Mouse (Mus musculus) cerebellum, postnatal 14 days (tissue): ENCODE data around the gene Prrt1.

ENCODE experiments used
- DNase-seq, 2 experiments: peaks; one replicate each; pipeline ENCODE4 v3.0.0; 2021; ENCODE audit warnings: mixed read lengths in 2 of 2

Prrt1 gene

DNA sequence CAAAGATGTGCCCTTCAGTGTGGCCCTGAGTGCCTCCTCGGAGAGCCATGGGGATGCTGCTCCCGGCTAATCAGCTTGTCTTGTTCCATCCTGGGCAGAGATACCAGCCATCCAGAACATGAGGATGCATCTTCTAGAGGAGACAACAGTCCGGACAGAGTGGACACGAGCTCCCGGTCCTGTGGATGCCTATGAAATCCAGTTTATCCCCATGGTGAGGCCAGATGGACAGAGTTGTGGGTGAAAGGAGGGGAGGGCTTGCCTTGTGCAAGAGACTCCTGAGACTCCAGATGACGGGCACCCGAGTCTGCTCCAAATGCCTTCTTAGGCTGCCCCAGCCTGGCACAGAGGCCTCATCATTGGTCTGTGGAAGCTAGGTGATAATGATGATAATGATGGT, 43.8 kb downstream of the Prrt1 start:
- no peak for DNase-seq

DNA sequence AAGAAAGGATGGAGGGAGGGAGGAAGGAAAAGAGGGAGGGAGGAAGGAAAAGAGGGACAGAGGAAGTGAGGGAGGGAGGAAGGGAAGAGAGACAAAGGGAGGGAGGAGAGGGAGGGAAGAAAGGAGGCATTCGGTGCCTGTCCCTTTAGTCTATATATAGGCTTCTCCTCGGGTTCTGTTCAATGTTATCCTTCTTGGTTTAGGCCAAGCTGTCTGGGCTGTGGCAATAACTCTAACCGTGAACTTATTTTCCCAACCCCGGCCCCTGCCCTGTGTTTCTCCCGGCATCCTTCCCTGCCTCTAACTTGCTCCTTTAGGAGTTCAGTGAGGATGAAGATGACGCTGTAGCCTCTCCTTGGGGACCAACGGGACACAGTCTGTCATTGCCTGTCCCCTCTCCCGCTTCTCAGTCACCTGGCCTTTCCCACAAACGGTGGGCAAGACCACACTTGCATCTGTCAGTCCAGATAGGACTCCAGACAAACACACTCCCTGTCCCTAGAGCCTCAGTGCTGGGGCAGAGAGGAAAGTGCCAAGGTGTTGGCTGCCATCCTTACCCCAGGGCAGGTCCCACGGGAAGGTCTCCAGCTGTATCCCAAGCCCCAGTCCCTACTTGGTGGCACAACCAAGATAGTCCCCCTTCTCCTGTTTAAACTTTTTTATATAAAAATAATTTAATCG, 45.3 kb downstream of the Prrt1 start:
- DNase-seq: no peak

DNA sequence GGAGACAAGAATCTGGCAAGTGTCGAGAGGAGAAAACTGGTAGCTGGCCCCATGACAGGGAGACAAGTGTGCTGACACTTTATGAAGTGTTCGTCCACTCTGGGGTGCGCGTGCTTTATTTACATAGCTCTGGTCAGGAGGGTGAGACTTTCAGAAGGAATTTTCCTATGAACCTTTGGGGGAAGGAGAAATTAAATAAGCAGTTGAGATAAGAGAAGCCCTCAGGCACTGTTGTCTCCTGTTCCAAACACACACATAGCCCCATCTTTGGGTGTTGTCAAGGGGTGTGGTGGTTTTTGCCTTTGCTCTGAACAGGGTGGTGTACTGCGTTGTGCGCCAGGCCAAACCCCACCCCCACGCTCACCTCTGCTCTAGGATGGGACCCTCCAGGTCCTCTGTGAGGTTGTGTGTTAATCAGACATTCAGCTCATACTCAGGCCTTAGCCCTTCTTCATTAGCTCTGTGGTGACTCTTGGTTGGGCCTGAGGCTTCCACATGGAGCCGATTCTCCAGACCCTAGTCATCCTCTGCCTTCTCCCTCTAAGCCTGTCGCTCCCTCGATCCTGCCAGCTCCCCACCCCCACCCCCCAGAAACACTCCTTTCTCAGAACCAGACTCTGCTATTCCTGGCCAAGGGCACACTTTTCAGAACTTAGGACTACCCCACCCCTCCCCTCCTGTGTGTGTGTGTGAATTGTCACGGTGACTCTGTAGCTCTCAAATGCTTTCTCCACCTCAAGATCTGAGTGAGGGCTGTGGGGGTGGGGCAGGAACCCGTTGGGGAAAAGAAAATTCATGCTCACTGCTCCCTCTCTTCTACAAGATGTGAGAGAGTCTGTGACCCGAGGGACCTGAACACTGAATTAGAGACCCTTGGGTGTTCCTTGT, 46.1 kb downstream of the Prrt1 start:
- DNase-seq: no peak

DNA sequence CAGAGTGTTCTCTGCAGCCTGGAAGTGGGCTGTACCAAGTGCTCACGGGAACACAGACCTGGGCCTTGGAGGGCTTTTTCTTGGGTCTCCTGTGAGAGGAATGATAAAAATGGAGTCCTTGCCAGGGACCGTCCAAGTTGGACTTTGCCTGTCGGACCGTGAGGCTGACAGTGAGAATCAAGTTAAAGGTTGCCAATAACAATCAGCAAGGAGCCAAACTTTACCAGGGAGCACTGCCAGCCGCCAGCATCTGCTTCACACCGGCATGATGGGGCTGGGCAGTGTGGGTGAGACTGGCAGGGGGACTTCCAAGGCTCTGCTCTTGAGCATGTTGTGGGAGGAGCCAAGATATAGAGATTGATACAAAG, 46.7 kb downstream of the Prrt1 start:
- DNase-seq: no peak

DNA sequence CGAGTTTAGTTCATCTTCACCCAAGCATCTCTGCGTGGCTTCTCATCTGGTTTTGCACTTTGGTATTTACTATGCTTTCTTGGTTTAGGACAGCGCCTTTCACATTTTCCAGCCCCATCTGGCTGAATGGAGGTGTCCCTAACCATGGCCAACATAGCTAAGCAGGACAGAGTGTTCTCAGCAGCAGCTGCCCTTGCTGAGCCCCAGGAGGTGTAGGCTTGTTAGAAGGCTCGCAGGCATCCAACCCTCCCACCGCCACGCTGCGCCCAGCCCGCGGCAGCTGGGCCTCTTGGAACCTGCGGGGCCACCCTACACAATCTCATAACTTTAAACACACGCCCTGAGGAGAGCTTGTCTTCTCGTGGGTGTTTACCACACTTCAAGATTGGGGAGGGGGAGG, 47.3 kb downstream of the Prrt1 start:
- DNase-seq: no peak

DNA sequence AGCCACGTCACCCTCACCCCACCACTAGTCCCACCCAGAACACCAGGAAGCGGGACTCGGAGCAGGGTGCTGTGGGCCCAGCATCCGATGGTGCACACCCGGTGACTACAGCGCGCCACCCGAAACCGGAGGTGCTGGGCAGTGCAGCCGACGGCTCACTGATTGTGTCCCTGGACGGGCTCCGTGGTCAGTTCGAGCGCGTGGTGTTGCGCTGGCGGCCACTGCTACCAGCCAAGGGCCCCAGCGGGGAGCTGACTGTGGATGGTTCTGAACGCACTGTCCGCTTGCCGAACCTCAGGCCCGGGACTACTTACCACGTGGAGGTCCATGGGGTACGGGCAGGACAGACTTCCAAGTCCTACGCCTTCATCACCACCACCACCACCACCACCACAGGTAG, 50.9 kb downstream of the Prrt1 start:
- DNase-seq: no peak

DNA sequence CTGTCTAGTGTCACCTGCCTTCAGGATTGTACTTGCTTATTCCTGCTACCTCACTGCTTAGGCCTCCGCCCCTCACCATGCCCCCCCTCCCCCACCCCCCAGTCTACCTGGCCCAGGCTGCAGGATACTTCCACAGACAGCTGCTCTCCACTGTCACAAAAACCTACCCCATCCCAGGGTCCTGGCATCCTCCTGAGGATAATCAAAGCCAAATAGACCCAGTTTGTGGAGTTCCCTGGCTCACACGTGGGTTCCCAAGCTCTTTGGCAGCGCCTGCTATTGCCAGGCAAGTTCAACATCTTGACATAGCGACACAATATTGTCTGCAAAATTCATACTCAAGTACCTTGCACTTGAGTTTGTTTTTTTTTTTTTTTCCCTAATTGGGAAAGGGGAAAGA, 51.3 kb downstream of the Prrt1 start:
- no peak for DNase-seq

DNA sequence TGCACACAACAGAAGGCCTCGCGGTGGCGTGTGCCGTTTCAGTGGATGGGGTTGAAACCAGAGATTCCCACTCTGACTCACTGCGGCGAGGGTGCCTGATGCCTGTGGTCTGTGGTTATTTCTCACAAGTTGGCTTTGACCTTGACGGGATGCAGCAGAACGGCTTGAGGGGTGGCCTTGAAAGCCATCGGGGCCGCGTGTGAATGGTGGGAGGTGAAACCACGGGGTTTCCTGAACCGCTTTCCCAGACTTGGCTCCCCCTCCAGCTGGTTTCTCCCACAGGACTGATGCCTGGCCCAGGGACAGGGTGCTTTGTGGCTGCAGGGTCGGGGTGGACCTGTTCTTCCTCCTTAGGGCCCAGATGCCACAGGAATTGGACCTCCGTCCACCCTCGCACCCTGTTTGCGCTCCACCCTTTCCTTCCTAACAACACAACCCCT, 51.8 kb downstream of the Prrt1 start:
- no peak for DNase-seq

DNA sequence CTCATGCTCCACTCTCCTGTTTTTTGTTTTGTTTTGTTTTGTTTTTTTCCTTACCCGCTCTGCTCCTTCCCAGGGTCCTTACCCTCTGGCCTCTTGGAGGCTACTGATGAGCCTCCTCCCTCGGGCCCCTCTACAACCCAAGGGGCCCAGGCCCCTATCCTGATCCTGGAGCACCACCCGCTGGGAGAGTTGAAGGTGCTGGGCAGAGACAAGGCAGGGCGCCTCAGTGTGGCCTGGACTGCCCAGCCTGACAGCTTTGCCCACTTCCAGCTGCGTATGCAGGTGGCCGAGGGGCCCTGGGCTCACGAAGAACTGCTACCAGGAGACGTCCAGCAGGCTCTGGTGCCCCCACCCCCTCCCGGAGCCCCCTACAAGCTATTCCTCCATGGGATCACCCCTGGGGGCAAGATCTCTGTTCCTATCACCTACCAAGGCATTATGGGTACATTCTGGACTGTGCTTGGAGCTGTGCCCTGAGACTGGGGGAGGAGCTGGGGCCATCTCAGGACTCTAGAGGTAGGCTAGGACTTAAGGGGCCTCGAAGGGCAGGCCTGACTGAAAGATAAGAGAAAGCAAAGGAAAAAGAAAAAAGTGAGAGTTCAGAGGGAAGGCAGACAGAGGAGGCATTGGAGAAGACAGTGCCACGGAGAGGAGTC, 52.7 kb downstream of the Prrt1 start:
- no peak for DNase-seq
